Mouse (Mus musculus): ENCODE results near the gene Aqp1.

The Aqp1 gene

DNA sequence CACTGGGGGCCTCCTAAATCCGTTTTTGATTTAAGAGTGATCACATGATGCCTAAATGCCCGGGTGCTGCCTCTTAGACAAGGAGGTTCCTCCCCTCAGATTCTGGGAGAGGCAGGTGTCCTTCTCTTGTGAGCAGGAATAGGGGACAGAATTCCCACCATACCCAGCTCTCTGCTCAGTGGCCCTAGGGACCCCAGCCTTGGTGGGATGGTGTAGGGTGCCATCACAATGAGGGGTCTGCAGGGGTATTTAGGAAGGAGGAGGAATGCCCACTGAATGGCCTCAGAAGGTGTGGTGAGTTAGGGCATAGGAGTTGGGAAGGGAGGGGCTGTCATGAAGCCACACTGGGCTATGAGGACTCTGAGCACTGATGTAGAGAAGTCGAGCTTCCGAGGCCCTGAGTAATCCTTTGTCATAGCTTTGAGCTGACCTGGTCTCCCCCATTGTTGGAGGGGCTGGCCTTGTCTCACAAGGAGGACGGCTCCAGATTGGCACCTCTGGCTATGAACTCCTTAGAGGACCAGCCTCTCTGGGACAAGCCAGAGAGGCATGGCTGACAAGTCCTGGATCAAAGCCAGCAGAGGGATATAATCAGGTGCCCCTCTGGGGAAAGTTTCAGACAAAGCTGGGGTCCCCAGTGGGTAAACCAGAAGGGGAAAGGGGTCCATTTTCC, 4.0 kb upstream of the Aqp1 start:
- no peak for DNase-seq (ENCODE audit: low spot score in 2 of 2)

GRCm38 (mm10) chr6:55332773-55333109, 3.5 kb upstream of the Aqp1 start:
- DNase-seq (ENCODE audit: low spot score in 2 of 2): no peak

GRCm38 (mm10) chr6:55337242-55337641, 1.0 kb downstream of the Aqp1 start:
- DNase-seq (ENCODE audit: low spot score in 2 of 2): peak in 1 of 2 experiments; percentile 57

DNA sequence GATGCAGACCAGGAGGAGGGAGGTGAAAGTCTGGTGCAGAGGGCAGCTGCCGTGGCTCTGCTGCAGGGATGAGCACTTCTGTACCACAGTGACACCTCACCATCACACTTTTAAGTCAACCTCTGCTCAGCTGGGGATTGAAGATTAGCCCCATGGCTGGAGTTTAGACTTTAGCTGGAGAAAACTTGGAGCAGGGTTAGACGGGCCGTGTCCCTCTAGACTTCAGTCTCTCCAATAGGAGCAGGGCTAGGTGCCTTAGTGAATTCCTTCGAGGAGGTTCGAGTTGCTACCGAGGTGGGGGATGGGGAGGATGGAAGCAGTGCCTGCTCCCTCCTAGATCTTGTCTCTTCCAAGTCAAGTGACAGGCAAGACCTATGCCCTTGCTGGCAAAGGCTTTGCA, 1.8 kb downstream of the Aqp1 start:
- peak; percentile 52 to 68 for DNase-seq (ENCODE audit: low spot score in 2 of 2)

GRCm38 (mm10) chr6:55338934-55339825, 2.9 kb downstream of the Aqp1 start:
- DNase-seq (ENCODE audit: low spot score in 2 of 2): peak; percentile 76 to 80

DNA sequence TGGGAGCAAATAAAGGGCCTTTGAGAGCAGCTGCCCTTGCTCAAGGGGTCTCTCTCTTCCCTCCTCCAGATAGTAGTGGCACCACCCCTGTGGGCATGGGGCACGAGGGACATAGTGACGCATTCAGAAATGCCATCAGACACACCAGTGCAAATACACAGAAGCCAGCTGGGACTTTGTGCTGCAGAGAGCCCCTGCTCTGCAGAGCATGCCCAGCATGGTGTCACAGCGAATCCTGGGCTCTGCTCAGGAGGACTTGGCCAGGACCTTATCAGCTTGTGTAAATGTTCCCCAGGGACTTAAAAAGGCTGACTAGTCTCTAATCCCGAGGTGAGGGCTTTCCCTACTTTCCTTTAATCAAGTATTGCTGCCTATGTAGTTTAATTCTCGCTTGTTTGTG, 5.5 kb downstream of the Aqp1 start:
- no peak for DNase-seq (ENCODE audit: low spot score in 2 of 2)

DNA sequence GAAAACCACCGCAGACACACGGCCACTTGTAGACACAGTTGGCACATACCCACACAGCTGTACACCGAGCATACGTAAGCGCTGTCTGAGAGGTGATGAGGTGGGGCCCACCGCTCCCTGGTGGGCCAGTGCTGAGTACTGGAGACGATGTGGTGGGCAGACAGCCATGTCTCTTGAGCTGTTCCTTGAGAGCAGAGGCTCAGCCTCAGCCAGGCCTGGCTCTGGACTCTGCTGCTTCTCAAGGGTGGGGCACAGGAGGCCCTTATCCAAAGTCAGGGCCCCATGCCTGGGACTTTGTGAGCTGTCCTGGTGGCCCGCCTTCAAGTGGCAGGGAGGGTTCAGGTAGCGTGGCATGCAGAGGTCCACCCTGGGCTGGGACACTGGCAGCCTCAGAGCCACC, 6.1 kb downstream of the Aqp1 start:
- DNase-seq (ENCODE audit: low spot score in 2 of 2): no peak

GRCm38 (mm10) chr6:55343446-55343845, 7.2 kb downstream of the Aqp1 start:
- no peak for DNase-seq (ENCODE audit: low spot score in 2 of 2)

DNA sequence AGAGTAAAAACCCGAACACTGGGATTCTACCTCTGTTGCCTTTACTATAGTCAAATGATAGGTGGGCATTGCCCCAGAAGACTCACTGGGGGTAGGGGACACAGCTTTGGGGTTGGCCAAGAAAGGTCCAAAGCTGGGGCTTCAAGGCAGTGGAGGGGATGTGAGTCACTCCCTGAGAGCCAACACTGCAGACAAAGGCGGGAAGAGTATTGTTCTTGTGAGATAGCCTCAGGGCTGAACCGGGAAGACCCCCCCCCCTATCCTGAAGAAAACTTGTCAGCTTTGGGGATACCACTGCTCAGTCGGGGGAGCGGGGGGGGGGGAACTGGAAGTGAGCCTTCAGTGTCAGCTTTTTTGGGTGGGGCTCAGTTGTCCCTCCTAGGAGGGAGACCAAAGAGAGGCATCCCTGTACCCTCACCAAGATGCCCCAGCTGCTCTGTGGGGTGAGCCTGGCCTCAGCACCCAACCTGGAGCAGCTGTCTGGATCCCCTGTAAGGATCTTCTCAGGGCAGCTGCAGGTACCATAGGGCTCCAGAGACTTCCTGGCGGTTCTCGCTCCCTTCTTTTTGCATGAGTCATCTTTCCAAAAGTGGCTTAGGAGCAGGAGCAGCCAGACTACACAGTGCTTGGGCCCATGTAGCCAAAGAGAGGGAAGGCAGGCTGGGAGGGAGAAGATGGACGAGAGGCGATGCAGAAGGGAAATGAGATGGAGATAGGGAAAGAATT, 8.2 kb downstream of the Aqp1 start:
- DNase-seq (ENCODE audit: low spot score in 2 of 2): no peak

DNA sequence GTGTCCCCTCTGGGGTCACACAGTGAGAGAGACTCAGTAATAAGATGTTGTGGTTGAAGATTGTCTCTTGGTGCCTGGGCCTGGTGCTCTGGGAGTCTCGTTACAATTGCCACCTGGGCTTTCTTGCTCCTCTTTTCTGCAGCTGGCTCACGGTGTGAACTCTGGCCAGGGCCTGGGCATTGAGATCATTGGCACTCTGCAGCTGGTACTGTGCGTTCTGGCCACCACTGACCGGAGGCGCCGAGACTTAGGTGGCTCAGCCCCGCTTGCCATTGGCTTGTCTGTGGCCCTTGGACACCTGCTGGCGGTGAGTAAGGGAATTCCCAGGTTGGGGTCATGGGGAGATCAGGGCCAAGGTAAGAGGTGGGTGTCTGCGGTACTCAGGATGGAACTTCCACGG, 9.0 kb downstream of the Aqp1 start:
- no peak for DNase-seq (ENCODE audit: low spot score in 2 of 2)

DNA sequence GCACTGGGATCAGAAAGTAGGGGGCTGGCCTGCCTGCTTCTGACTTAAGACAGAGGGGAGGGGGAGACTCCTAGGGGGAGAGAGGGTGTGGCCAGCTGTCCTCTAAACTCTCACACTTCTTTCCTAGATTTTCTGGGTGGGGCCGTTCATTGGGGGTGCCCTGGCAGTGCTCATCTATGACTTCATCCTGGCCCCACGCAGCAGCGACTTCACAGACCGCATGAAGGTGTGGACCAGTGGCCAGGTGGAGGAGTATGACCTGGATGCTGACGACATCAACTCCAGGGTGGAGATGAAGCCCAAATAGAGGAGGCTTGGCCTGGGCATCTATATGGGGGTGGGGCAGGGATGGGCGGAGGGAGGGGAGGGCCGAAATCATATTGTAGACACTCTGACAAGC, 10.3 kb downstream of the Aqp1 start:
- DNase-seq (ENCODE audit: low spot score in 2 of 2): no peak

GRCm38 (mm10) chr6:55347711-55348571, 11.7 kb downstream of the Aqp1 start:
- no peak for DNase-seq (ENCODE audit: low spot score in 2 of 2)

GRCm38 (mm10) chr6:55349231-55349630, 13.0 kb downstream of the Aqp1 start:
- peak in 1 of 2 experiments; percentile 4 for DNase-seq (ENCODE audit: low spot score in 2 of 2)

- DNase-seq (ENCODE audit: low spot score in 2 of 2): peak in 1 of 2 experiments; percentile 7
Observed at GRCm38 (mm10) chr6:55350383-55350952, 14.2 kb downstream of the Aqp1 start.

GRCm38 (mm10) chr6:55351712-55352111, 15.5 kb downstream of the Aqp1 start:
- no peak for DNase-seq (ENCODE audit: low spot score in 2 of 2)

DNA sequence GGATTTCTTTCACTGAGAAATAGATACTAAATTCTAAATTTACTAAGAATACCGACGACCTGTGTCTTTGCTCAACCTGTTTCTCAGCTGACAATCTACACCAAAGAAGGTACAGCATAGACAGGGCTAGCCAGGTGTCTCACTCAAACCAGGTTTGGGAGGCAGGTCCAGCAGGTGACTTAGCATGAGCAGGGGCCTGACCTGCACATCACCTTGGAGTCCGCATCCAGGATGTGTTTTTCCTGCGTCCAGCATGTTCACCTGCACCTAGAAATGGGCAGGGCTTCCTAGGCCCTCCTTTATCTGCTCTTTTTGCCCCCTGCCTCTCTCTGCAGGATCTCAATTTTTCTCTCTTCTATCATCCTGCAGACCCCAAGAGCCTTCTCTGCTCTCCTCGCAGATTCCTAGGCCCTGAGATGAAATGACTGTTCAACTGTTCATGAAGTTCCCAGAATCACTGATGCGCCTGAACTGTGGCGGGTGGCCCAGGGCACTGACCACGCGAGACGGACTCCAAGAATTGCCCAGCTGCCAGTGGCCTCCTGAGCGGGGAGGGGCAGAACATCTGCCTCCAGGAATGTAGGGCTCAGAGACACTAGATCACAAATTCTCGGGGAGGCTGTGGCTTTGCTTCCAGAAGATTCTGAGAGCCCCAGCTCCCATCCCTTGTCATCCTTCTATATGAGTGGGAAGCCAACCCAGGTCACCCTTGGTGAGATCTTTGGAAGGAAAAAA, 17.6 kb downstream of the Aqp1 start:
- peak in 1 of 2 experiments; percentile 4 for DNase-seq (ENCODE audit: low spot score in 2 of 2)

DNA sequence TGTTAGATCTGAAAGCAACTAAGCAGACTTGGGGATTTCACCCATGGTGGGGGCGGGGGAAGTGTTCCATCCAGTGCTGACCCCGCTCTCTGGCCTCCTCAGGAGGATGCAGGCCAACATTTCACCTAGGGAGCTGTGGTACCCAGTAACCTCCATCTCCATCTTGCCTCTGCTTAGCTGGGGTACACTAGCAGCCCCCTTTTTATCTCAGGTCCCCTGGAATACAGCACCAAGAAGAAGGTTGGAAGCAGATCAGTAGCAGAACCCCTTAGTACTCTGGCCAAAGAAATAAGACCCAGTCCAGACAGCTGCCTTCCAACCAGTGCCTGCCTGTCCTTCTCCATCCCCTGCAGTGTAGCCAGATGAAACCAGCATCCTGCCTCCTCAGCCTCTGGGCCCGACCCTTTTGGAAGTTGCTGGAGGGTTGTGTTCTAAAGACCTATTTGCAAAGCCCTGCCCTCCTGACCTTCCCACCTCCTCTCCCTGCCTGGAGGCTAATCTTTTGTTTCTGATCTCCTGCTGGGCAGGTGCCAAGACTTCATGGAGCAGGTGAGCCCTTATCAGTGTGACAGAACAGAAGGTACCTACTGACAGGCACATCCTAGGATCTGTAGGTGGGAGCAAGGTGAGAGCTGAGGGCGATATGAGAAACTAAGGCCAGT, 18.4 kb downstream of the Aqp1 start:
- DNase-seq (ENCODE audit: low spot score in 2 of 2): peak in 1 of 2 experiments; percentile 36

DNA sequence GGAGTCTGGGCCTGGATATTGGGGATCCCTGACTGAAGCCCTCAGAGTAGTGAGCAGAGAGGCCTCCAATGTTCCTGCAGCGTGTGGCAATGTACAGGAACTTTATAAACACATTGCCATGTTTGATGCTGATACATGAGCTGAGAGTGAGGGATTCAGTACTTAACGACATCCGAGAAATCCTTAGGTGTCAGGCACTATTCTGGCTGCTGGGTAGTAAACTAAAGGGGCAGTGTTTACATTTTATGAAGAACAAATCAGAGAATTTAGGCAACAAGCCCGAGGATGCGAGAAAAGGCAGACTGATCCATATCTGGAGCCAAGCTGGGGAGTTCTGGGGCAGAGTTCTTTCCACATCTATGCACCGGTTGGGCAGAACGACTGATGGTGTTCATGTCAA, 19.3 kb downstream of the Aqp1 start:
- DNase-seq (ENCODE audit: low spot score in 2 of 2): no peak

- peak; percentile 54 to 66 for DNase-seq (ENCODE audit: low spot score in 2 of 2)
Observed at GRCm38 (mm10) chr6:55356017-55356703, 19.9 kb downstream of the Aqp1 start.

Data from spleen, postnatal 10 days (tissue).